Mouse (Mus musculus) midbrain, embryonic 13.5 days (tissue): ENCODE results near the gene Sp3. TPM values are rescaled to one million over a fixed set of nuclear protein-coding genes. Genes with fewer than 3 reads are reported as not detected.

Source experiments
- ATAC-seq: fragments of 200-750 bp; cut with Nextera tagmentation; 2 replicates; pipeline ENCODE4 v1.8.0; 2017; ENCODE audit warnings: mild to moderate bottlenecking, moderate TSS enrichment, moderate library complexity
- H3K27ac ChIP-seq: fragments of 300-500 bp; sonication (generic); 2 replicates; pipeline ENCODE4 v1.5.1; 2015; ENCODE audit warnings: inconsistent platforms, mild to moderate bottlenecking, moderate library complexity
- H3K27me3 ChIP-seq: fragments of 300-500 bp; sonication (generic); 2 replicates; pipeline ENCODE4 v1.6.1; 2015; ENCODE audit warnings: mild to moderate bottlenecking, inconsistent platforms
- H3K36me3 ChIP-seq: fragments of 300-500 bp; sonication (generic); 2 replicates; pipeline ENCODE4 v1.6.1; 2015; ENCODE audit warnings: mild to moderate bottlenecking, inconsistent platforms
- H3K4me1 ChIP-seq: fragments of 300-500 bp; sonication (generic); replicated peaks from 2 replicates; pipeline ENCODE4 v1.6.1; 2015; ENCODE audit warnings: inconsistent platforms
- H3K4me2 ChIP-seq: fragments of 300-500 bp; sonication (generic); replicated peaks from 2 replicates; pipeline ENCODE4 v1.6.1; 2015; ENCODE audit warnings: moderate library complexity, mild to moderate bottlenecking, inconsistent platforms
- H3K4me3 ChIP-seq: fragments of 300-500 bp; sonication (generic); replicated peaks from 2 replicates; pipeline ENCODE4 v1.5.1; 2015; ENCODE audit warnings: mild to moderate bottlenecking, inconsistent platforms
- H3K9ac ChIP-seq: fragments of 300-500 bp; sonication (generic); replicated peaks from 2 replicates; pipeline ENCODE4 v1.6.1; 2015; ENCODE audit warnings: mild to moderate bottlenecking, inconsistent platforms
- H3K9me3 ChIP-seq: fragments of 300-500 bp; sonication (generic); 2 replicates; pipeline ENCODE4 v1.6.1; 2016; ENCODE audit warnings: mild to moderate bottlenecking, inconsistent platforms
- WGBS: fragments of 180-500 bp; shearing (Covaris S2); methylation state at CpG from one replicate; pipeline ENCODE4 v1.1.7; 2015; 5-methylcytosine and 5-hydroxymethylcytosine counted together
- polyA plus RNA-seq: library from polyadenylated mRNA; unstranded; fragments of >200 nt; fragmentation: Nextera tagmentation; extraction: Ambion mirVana; gene quantifications from 2 replicates; pipeline ENCODE4 v1.2.1, GENCODE M21; 2015

The Sp3 gene
- polyA plus RNA-seq, 1 experiment from 2014 or later: 53.2 TPM

DNA sequence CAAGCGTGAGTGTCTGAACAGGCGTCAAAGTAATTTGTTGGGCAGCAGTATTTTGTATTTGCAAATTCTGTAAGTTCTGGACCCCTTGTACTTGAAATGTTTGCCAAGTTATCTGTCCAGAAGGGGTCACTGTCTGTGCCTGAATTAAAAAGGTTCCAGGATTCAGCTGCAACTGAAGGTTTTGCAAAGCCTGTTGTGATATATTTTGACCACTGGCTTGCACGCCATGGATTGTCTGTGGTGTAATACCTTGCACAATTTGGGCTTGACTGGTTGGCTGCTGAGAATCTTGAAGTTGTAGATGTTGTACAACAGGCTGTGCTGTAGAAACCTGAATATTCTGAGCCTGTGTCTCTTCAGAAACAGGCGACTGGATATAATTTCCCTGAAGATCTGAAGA, 9.9 kb downstream of the Sp3 start:
- no peak overlapping the region for H3K4me3 ChIP-seq
- 95% methylated on average over 4 of the region's 4 CpGs for WGBS
- no peaks in the 10 kb centered on the region for H3K9me3 ChIP-seq
- peaks cover 27% of the 10 kb centered on the region for H3K36me3 ChIP-seq
- H3K4me1 ChIP-seq: peaks cover 12% of the 10 kb centered on the region
- H3K27me3 ChIP-seq: no peaks in the 10 kb centered on the region
- no peak for ATAC-seq
- no peak overlapping the region for H3K4me2 ChIP-seq
- H3K27ac ChIP-seq: no peak overlapping the region
- H3K9ac ChIP-seq: no peak overlapping the region

DNA sequence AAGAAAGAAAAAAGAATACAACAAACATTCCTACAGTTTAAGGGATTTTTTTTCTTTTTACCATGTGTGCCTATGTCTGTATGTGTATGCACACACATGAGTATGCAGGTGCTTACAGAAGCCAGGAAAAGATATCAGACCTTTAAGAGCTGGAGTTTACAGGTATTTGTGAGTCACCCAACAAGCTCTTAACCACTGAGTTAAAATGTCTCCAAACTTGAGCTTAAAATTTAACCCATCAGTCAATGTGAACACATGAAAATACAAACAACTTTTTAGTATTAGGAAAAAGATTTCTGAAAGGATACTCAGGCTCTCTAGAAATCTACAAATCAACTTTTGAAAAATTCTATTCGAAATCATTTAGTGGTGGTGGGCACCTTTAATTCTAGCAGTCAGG, 11.7 kb downstream of the Sp3 start:
- H3K36me3 ChIP-seq: peaks cover 27% of the 10 kb centered on the region
- no peak overlapping the region for H3K4me3 ChIP-seq
- H3K27me3 ChIP-seq: no peaks in the 10 kb centered on the region
- H3K9me3 ChIP-seq: no peaks in the 10 kb centered on the region
- WGBS: 98% methylated on average over 1 of the region's 1 CpGs
- H3K4me2 ChIP-seq: no peak overlapping the region
- H3K4me1 ChIP-seq: peaks cover 6% of the 10 kb centered on the region
- no peak for ATAC-seq
- no peak overlapping the region for H3K9ac ChIP-seq
- no peak overlapping the region for H3K27ac ChIP-seq

DNA sequence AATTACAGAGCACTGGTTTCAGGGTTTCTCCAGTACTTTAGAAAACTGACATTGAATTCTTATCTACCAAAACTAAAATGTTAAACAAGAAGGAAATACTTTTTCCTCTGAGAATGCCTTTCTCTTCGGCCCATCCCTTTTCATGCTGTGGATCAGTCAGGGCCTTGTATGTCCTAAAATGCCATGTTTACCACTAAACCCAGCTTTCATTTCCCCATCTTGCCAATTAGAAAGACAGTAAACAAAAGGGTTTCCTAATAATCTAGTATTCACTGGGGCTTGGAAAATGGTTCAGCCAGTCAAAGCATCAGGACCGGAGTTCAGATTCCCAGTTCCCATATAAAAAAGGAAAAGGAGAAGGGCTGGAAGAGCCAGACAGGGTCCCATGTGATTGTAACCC, 14.8 kb downstream of the Sp3 start:
- 93% methylated on average over 2 of the region's 2 CpGs for WGBS
- no peak for ATAC-seq
- no peaks in the 10 kb centered on the region for H3K9me3 ChIP-seq
- no peak overlapping the region for H3K4me3 ChIP-seq
- H3K27me3 ChIP-seq: no peaks in the 10 kb centered on the region
- no peak overlapping the region for H3K9ac ChIP-seq
- H3K4me2 ChIP-seq: no peak overlapping the region
- H3K36me3 ChIP-seq: peaks cover 30% of the 10 kb centered on the region
- peaks cover 6% of the 10 kb centered on the region for H3K4me1 ChIP-seq
- H3K27ac ChIP-seq: no peak overlapping the region

DNA sequence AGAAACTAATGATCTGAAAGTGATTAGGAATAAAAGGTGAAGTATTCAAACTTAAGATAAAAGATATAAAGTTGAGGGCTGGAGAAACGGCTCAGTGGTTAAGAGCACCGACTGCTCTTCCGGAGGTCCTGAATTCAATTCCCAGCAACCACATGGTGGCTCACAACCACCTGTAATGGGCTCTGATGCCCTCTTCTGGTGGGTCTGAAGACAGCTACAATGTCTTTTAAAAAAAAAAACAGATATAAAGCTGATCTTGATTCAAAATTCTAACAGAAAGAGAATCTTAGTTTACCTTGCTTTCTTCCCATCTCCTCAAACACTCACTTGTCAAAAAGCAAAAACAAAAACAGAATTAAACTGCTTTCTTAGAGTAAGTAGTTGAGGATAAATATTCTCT, 23.8 kb downstream of the Sp3 start:
- no peak for ATAC-seq
- no peaks in the 10 kb centered on the region for H3K27me3 ChIP-seq
- no peak overlapping the region for H3K4me2 ChIP-seq
- no peak overlapping the region for H3K27ac ChIP-seq
- H3K9me3 ChIP-seq: no peaks in the 10 kb centered on the region
- H3K9ac ChIP-seq: no peak overlapping the region
- WGBS: 96% methylated on average over 3 of the region's 3 CpGs
- no peak overlapping the region for H3K4me3 ChIP-seq
- H3K4me1 ChIP-seq: no peaks in the 10 kb centered on the region
- peaks cover 35% of the 10 kb centered on the region for H3K36me3 ChIP-seq

DNA sequence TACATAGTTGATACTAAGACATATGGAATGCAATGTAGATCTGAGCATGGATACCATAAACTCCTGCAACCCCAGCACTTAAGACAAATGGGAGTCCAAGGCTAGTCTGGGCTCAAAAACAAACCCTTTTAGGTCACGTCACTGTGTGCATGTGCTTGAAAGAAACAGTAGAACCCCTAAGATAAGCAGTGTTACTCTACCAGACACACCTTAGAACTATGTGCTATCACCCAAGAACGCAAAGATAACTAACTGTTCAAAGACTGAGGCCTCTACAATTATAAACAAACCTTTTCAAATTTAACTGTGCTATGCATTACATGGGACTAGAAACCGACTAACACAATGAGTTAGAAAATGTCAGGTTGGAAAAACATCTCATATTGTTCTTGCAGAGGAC, 27.3 kb downstream of the Sp3 start:
- no peak overlapping the region for H3K4me3 ChIP-seq
- peaks cover 28% of the 10 kb centered on the region; the same call in 1 of the 2 replicates for H3K36me3 ChIP-seq
- 98% methylated on average over 3 of the region's 3 CpGs for WGBS
- no peaks in the 10 kb centered on the region for H3K9me3 ChIP-seq
- H3K9ac ChIP-seq: no peak overlapping the region
- ATAC-seq: no peak
- no peaks in the 10 kb centered on the region for H3K27me3 ChIP-seq
- no peaks in the 10 kb centered on the region for H3K4me1 ChIP-seq
- H3K4me2 ChIP-seq: no peak overlapping the region
- H3K27ac ChIP-seq: no peak overlapping the region

DNA sequence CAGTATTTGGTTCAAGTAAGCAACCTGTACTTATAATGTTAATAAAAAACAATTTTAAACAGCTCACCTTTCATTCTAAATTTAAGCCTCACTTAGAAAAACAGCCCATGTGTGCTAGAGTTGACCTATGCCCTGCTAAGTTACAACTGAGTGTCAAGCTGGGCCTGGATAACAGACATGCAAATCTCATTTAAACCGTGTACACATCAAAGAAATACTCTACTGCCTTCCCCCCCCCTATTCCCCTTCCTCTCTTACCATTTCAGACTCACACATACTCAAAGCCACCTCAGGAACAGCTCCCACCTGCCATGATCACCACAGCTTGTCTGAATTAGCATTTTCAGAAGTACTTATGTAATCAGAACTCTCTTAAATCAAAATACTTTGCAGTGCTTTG, 44.3 kb downstream of the Sp3 start:
- Histone ChIP-seq H3K4me1 (no peaks in the 10 kb centered on the region), H3K36me3 (peaks cover 18% of the 10 kb centered on the region), H3K4me2 (no peak overlapping the region), H3K4me3 (no peak overlapping the region), H3K9me3 (no peaks in the 10 kb centered on the region), H3K9ac (no peak overlapping the region), H3K27ac (no peak overlapping the region), H3K27me3 (no peaks in the 10 kb centered on the region)
- ATAC-seq: no peak
- 9% methylated on average over 1 of the region's 1 CpGs for WGBS

DNA sequence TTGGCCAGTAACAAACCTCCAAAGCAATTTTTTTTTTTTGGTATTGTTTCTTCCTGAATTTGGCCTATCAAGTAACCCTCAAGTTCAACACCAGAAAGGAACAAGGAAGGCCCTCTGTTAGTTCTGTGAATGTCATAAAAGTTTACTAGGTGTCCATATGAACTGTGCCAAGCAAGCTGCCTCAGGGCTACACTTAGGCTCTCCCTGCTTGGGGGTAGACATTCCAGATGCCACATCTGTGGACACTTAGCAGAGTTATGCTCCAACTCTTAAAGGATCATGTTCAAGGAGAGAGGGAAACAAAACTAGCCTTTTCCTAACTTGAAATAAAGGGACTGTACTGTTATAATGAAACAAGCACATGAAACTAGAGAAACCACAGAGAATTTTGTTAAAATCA, 48.1 kb downstream of the Sp3 start:
- Histone ChIP-seq H3K36me3 (peaks cover 3% of the 10 kb centered on the region; the same call in 1 of the 2 replicates), H3K27me3 (no peaks in the 10 kb centered on the region), H3K9ac (no peak overlapping the region), H3K4me1 (no peaks in the 10 kb centered on the region), H3K4me2 (no peak overlapping the region), H3K4me3 (no peak overlapping the region), H3K9me3 (no peaks in the 10 kb centered on the region), H3K27ac (no peak overlapping the region)
- ATAC-seq: no peak

DNA sequence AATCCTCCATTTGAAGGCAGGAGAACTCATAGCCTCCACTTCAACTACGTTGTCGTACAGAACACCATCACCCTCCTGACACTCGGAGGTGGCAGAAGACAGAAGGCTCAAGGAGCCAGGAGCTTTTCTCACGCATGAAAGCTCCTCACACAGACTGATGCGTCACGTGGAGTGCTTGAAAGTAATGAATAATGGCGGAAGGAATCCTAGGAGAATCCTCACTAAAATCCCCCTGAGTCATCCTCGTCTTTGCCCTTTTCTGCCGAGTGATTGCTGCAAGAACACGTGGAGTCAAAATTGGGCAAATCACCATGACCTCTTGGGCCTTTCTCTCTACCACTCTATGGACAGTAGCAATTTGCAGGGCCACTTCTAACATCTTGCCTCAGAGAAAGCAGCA, 55.3 kb downstream of the Sp3 start:
- Histone ChIP-seq H3K4me1 (no peaks in the 10 kb centered on the region), H3K4me2 (no peak overlapping the region), H3K9ac (no peak overlapping the region), H3K36me3 (no peaks in the 10 kb centered on the region), H3K4me3 (no peak overlapping the region), H3K27me3 (no peaks in the 10 kb centered on the region), H3K27ac (no peak overlapping the region), H3K9me3 (peaks cover 2% of the 10 kb centered on the region; the same call in 1 of the 2 replicates)
- 69% methylated on average over 10 of the region's 10 CpGs for WGBS
- no peak for ATAC-seq

DNA sequence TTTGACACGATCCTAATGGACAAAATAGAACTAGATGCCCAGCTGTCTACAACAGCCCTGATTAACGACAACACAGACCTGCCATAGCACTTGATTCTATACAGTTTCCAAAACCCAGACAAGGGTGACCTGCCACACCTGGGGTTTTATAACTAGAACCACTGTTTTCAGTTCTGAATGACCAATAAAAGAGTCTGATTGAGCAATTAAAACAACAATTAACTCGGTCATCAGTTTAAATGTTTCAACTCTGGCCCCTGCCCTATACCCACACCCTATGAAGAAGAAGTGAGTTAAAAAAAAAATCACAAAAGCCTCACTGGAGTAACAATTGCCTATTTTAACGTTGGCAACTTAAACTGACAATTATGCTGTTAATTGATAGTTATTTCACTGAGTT, 64.1 kb downstream of the Sp3 start:
- Histone ChIP-seq H3K9me3 (no peaks in the 10 kb centered on the region), H3K4me3 (no peak overlapping the region), H3K4me2 (no peak overlapping the region), H3K27ac (no peak overlapping the region), H3K36me3 (no peaks in the 10 kb centered on the region), H3K27me3 (no peaks in the 10 kb centered on the region), H3K9ac (no peak overlapping the region), H3K4me1 (no peaks in the 10 kb centered on the region)
- ATAC-seq: no peak
- 77% methylated on average over 4 of the region's 4 CpGs for WGBS

DNA sequence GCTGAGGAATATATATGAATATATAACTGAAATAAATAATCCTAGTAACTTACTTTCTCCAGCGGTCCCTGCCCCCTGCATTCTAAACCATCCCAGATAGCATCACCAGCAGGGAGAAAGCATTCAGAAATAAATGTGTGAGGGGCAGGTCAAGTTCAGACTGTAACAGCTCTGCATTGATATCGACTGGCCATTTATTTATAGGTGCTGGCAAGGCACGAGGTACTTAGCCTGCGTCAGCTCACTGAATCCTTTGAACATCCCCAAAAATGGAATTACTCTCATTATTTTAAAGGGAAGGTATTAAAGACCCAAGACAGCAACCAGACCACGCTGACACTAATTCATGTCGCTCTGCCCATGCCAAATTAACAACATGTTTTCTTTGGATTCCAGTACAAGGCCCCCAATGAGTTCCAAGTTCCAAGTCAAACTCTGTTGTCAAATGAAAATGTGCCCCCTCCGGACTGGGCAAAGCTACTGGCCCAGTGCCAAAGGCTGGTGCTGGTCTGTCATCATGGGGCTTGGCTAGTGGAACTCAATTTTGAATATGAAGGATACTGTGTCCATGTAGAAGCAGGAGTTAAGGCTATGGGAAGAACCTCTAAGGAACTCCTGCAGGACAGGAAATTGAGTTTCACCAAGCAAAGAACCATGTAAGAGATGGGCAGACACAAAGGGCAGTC, 64.9 kb downstream of the Sp3 start:
- 90% methylated on average over 7 of the region's 7 CpGs for WGBS
- H3K36me3 ChIP-seq: no peaks in the 10 kb centered on the region
- H3K9ac ChIP-seq: no peak overlapping the region
- H3K4me2 ChIP-seq: no peak overlapping the region
- no peaks in the 10 kb centered on the region for H3K4me1 ChIP-seq
- no peak overlapping the region for H3K4me3 ChIP-seq
- no peaks in the 10 kb centered on the region for H3K9me3 ChIP-seq
- H3K27me3 ChIP-seq: no peaks in the 10 kb centered on the region
- no peak overlapping the region for H3K27ac ChIP-seq
- ATAC-seq: no peak

DNA sequence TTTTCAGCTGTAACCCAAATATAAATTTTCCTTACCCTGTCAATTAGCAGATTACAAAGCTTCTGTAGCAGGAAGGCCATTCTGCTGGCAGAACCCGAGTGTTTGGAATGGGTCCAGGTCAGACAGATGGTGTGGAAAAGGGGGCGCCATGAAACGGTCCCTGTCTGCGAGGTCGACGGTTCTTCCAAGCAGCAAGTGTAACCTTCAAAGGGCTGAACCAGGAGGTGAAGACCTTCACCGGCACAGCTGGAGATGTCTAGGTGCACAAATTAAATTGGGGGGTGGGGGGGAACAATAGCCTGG, 66.8 kb downstream of the Sp3 start:
- Histone ChIP-seq H3K36me3 (no peaks in the 10 kb centered on the region), H3K27ac (no peak overlapping the region), H3K9ac (no peak overlapping the region), H3K9me3 (no peaks in the 10 kb centered on the region), H3K4me3 (no peak overlapping the region), H3K27me3 (no peaks in the 10 kb centered on the region), H3K4me2 (no peak overlapping the region), H3K4me1 (no peaks in the 10 kb centered on the region)
- WGBS: 73% methylated on average over 7 of the region's 7 CpGs
- ATAC-seq: no peak

DNA sequence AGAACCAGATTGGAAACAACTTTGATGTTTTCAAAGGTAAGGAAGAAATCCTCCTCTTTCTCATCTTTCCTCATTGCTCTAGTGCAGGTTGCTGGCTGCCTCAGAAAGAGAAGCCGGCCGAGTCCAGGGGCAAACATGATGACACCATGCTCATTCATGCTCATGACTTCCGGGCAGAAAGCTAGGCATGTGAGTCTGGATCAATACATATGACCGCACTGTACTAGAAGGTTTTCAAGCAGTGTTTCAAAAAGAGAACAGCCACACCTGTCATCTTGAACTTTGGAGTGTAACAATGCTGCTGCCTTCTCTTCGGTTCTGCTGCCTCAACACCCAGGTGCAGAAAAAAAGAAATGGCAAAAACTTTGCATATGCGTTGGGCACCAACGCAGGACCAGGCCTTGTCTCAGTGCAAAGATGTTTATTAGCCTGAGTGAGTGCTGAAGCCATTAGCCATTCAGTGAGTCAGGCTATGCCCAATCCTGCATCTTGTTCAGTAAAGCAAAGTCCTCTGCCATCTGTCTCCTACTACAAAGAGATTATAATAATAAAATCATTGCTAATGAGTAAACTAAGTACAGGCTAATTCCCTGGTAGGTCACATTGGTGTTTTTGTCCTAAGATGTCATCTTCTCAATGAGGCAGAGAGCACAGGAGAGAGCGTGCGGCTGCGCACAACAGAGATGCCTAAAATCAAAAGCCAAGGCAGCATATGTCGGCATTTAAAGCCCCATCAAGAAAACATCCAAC, 67.4 kb downstream of the Sp3 start:
- no peaks in the 10 kb centered on the region for H3K27me3 ChIP-seq

DNA sequence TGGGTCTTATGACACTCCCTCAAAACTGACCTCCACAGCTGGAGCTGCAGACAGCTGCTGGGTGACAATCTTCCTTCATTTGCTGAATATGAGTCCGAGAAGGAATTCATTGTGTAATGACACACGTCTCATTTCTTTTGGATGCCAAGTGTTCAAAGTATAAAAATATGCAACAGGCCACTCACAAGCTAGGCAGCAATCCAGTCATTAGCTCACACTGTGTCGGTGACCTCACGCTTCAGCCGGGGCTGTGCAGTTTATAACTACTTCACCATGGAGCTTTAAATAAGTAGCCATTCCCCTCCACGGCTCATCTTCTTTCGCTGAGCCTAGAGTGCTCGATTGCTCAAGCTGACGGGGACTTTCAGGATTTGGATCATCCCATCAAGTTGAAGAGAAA, 68.7 kb downstream of the Sp3 start:
- Histone ChIP-seq H3K4me1 (0 out of 2 replicates have a peak, but pooled peaks cover 3% of the 10 kb centered on the region), H3K9ac (no peak overlapping the region), H3K27ac (no peak overlapping the region), H3K36me3 (no peaks in the 10 kb centered on the region), H3K27me3 (no peaks in the 10 kb centered on the region), H3K4me3 (no peak overlapping the region), H3K4me2 (no peak overlapping the region), H3K9me3 (no peaks in the 10 kb centered on the region)
- 92% methylated on average over 9 of the region's 9 CpGs for WGBS
- ATAC-seq: no peak

More for the DNA sequence above, 67.4 kb downstream of the Sp3 start:
- H3K9ac ChIP-seq: no peak overlapping the region
- ATAC-seq: 0 out of 2 replicates have a peak, but pooled peaks have one; percentile 9
- H3K27ac ChIP-seq: no peak overlapping the region
- H3K9me3 ChIP-seq: no peaks in the 10 kb centered on the region
- no peaks in the 10 kb centered on the region for H3K4me1 ChIP-seq
- WGBS: 82% methylated on average over 11 of the region's 11 CpGs
- no peak overlapping the region for H3K4me2 ChIP-seq
- H3K4me3 ChIP-seq: no peak overlapping the region
- no peaks in the 10 kb centered on the region for H3K36me3 ChIP-seq
